Mouse (Mus musculus) liver, embryonic 16.5 days (tissue): Measurements from ENCODE around the gene 4930404N11Rik. TPM values are rescaled to one million over a fixed set of nuclear protein-coding genes. Genes with fewer than 3 reads are reported as not detected.

ENCODE experiments used
- ATAC-seq: fragments of 200-750 bp; cut with Nextera tagmentation; 2 replicates; pipeline ENCODE4 v1.8.0; 2017; ENCODE audit warnings: low read depth, mild to moderate bottlenecking, moderate number of reproducible peaks, moderate library complexity
- H3K27ac ChIP-seq: fragments of 300-500 bp; sonication (generic); 2 replicates; pipeline ENCODE4 v1.5.1; 2014; ENCODE audit warnings: mild to moderate bottlenecking, low read length
- H3K27me3 ChIP-seq: fragments of 300-500 bp; sonication (generic); 2 replicates; pipeline ENCODE4 v1.6.1; 2014; ENCODE audit warnings: low read depth, low read length, mixed read lengths; ENCODE audit not compliant: control insufficient read depth, insufficient read depth
- H3K36me3 ChIP-seq: fragments of 300-500 bp; sonication (generic); 2 replicates; pipeline ENCODE4 v1.6.1; 2014; ENCODE audit warnings: mild to moderate bottlenecking; ENCODE audit not compliant: control insufficient read depth, insufficient read depth
- H3K4me1 ChIP-seq: fragments of 300-500 bp; sonication (generic); 2 replicates; pipeline ENCODE4 v1.6.1; 2014; ENCODE audit warnings: low read depth, low read length, mixed read lengths; ENCODE audit not compliant: control insufficient read depth
- H3K4me2 ChIP-seq: fragments of 300-500 bp; sonication (generic); 2 replicates; pipeline ENCODE4 v1.6.1; 2014; ENCODE audit warnings: low read depth, low read length, mixed read lengths
- H3K4me3 ChIP-seq: fragments of 300-500 bp; sonication (generic); 2 replicates; pipeline ENCODE4 v1.5.1; 2014; ENCODE audit warnings: low read depth, mild to moderate bottlenecking, low read length
- H3K9ac ChIP-seq: fragments of 300-500 bp; sonication (generic); 2 replicates; pipeline ENCODE4 v1.6.1; 2014; ENCODE audit warnings: low read depth, low read length
- H3K9me3 ChIP-seq: fragments of 300-500 bp; sonication (generic); replicated peaks from 2 replicates; pipeline ENCODE4 v1.6.1; 2016; ENCODE audit warnings: low read length; ENCODE audit not compliant: control insufficient read depth
- WGBS: fragments of 180-500 bp; shearing (Covaris S2); extraction: QIAGEN DNeasy Blood & Tissue Kit; methylation state at CpG from one replicate; pipeline ENCODE4 v1.1.7; 2014; ENCODE audit not compliant: insufficient replicate concordance; 5-methylcytosine and 5-hydroxymethylcytosine counted together
- polyA plus RNA-seq: library from polyadenylated mRNA; unstranded; fragments of >200 nt; fragmentation: Nextera tagmentation; extraction: Ambion mirVana; gene quantifications from 2 replicates; pipeline ENCODE4 v1.2.1, GENCODE M21; 2015

The 4930404N11Rik gene
- polyA plus RNA-seq, 1 experiment from 2014 or later = 2.5 TPM

GRCm38 (mm10) chr10:81395865-81396264, 30.2 kb upstream of the 4930404N11Rik start:
- no peak overlapping the region for H3K4me2 ChIP-seq
- H3K36me3 ChIP-seq = no peaks in the 10 kb centered on the region
- no peak overlapping the region for H3K4me3 ChIP-seq
- no peaks in the 10 kb centered on the region for H3K9me3 ChIP-seq
- no peak for ATAC-seq
- no peak overlapping the region for H3K27ac ChIP-seq
- WGBS = 71% methylated on average over 4 of the region's 4 CpGs
- peaks cover 14% of the 10 kb centered on the region for H3K4me1 ChIP-seq
- H3K27me3 ChIP-seq = no peaks in the 10 kb centered on the region
- H3K9ac ChIP-seq = no peak overlapping the region

DNA sequence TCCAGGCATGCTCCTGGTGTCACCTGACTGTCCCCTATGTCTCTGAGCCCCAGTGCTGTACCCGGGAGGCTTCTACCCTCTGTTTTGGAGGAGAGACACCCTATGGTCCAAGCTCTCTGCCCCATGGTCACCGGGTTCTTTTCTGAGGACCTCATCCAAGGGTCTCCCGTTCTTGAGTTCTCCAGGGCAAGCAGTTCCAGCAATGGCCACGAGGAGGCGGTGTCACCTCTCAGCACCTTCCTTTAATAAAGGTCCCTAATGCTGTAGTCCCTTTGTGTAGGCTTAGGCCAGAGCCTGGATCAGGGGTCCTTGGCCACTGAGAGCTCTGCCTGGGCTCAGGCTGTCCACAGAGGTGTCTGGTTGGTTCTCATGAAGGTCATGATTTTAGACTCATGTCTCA, 29.5 kb upstream of the 4930404N11Rik start:
- no peaks in the 10 kb centered on the region for H3K9me3 ChIP-seq
- no peaks in the 10 kb centered on the region for H3K27me3 ChIP-seq
- peak; percentile 4; the same call in 1 of the 2 replicates for ATAC-seq
- no peak overlapping the region for H3K27ac ChIP-seq
- no peak overlapping the region for H3K9ac ChIP-seq
- H3K4me3 ChIP-seq = no peak overlapping the region
- WGBS = 8% methylated on average over 5 of the region's 5 CpGs
- H3K36me3 ChIP-seq = no peaks in the 10 kb centered on the region
- no peak overlapping the region for H3K4me2 ChIP-seq
- peaks cover 15% of the 10 kb centered on the region for H3K4me1 ChIP-seq

GRCm38 (mm10) chr10:81393456-81394063, 27.9 kb upstream of the 4930404N11Rik start:
- Histone ChIP-seq H3K4me2 (peak overlapping the region; percentile 46), H3K9me3 (no peaks in the 10 kb centered on the region), H3K9ac (peak overlapping the region; percentile 6; the same call in 1 of the 2 replicates), H3K4me1 (peaks cover 29% of the 10 kb centered on the region), H3K36me3 (no peaks in the 10 kb centered on the region), H3K4me3 (peak overlapping the region; percentile 16), H3K27ac (no peak overlapping the region), H3K27me3 (no peaks in the 10 kb centered on the region)
- 6% methylated on average over 19 of the region's 19 CpGs for WGBS
- no peak for ATAC-seq

DNA sequence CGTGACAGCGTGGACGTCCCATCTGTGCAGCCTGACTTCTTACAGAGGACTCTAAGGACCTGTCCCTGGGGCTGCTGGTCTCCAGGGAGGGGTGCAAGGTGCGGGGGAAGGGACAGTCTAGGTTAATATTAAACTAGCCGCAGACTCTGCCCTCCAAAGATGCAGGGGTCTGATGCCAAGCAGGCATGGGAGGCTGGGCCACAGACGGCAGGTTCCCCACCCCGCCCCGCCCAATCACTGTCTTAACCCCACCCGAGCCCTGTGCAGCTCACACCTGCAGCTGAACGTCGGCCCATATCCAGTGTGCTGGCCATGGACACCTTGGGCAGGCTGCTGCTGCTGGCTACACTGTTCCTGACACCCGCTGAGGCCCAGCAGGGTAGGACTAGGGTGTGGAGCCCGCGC, 27.2 kb upstream of the 4930404N11Rik start, which contains the start of gene Smim24:
Gene Smim24, plus strand, starts transcription at position 271 of the 405 bp plus-strand sequence.
- Histone ChIP-seq H3K4me3 (peak within 1 kb of the TSS; percentile 16), H3K27me3 (no peaks in the 10 kb centered on the region), H3K4me2 (peak within 1 kb of the TSS; percentile 46), H3K36me3 (peaks cover 7% of the 10 kb centered on the region), H3K9ac (peak within 1 kb of the TSS; percentile 6; the same call in 1 of the 2 replicates), H3K4me1 (peaks cover 29% of the 10 kb centered on the region), H3K27ac (no peak within 1 kb of the TSS), H3K9me3 (no peaks in the 10 kb centered on the region)
- ATAC-seq = no peak
- WGBS = 44% methylated on average over 14 of the region's 14 CpGs

GRCm38 (mm10) chr10:81392270-81392669, 26.7 kb upstream of the 4930404N11Rik start:
- no peak for ATAC-seq
- Histone ChIP-seq H3K4me2 (no peak overlapping the region), H3K4me3 (no peak overlapping the region), H3K9ac (no peak overlapping the region), H3K27ac (no peak overlapping the region), H3K4me1 (peaks cover 29% of the 10 kb centered on the region), H3K9me3 (no peaks in the 10 kb centered on the region), H3K36me3 (peaks cover 12% of the 10 kb centered on the region), H3K27me3 (no peaks in the 10 kb centered on the region)
- 60% methylated on average over 6 of the region's 6 CpGs for WGBS

DNA sequence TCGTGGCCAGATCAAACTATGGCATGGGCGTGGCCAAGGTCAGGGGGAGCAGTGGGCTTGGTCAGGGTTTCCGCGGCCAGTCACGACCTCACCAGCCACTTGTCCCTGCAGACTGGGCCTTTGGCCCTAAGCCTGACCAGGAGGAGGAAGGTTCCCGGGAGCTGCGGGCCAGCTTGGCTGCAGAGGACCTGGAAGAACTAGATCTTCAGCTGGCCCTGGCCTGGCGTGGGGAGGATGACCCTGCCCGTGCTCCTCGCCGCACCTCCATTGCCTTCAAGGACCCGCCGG, 25.0 kb upstream of the 4930404N11Rik start:
- peaks cover 34% of the 10 kb centered on the region for H3K4me1 ChIP-seq
- 79% methylated on average over 13 of the region's 13 CpGs for WGBS

DNA sequence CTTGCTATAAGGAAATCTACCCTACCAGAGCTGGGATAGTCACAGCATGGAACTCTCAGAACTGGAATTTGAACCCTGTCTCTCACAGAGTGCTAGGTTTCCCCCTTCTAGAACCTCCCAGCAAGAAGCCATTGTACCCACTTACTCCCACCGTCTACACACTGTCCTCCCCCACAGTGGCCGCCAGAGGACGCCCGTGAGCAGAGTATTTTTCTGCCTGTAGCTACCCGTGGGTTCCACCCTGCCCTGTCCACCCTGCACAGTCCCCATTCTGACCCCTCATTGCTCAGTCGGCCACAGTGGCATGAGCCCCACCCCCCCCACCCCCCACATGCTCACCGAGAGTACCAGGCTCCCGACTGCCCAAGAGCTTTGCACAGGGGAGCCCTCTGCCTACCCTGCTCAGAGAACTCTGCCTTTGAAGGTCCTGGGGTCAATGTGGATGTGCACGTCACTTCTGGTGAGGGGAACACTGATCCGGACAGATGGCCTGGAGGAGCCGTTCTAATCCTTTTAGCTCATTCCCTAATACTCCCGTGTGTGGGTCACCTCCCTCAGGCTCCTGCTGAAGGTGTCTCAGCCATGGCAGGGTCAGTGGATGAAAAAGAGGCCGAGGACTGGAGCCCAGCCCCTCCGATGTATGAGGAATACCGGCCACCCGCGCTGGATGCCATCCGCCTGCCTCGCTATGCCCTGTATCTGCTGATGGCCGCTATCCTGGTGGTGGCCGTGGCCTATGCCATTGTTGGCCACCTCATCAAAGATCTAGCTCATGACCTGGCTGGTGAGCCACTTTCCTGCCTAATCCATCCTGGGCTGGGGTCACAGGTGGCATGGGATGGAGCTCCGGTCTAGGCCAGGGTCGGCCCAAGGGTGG, 24.4 kb upstream of the 4930404N11Rik start:
- Histone ChIP-seq H3K36me3 (peaks cover 26% of the 10 kb centered on the region), H3K4me2 (no peak overlapping the region), H3K9ac (no peak overlapping the region), H3K4me3 (no peak overlapping the region), H3K27ac (no peak overlapping the region), H3K4me1 (peaks cover 40% of the 10 kb centered on the region), H3K27me3 (no peaks in the 10 kb centered on the region), H3K9me3 (no peaks in the 10 kb centered on the region)
- ATAC-seq = peak; percentile 44
- WGBS = 55% methylated on average over 23 of the region's 23 CpGs

More for the DNA sequence above, 25.0 kb upstream of the 4930404N11Rik start:
- Histone ChIP-seq H3K36me3 (peaks cover 26% of the 10 kb centered on the region), H3K4me2 (no peak overlapping the region), H3K4me3 (no peak overlapping the region), H3K27ac (no peak overlapping the region), H3K27me3 (no peaks in the 10 kb centered on the region), H3K9me3 (no peaks in the 10 kb centered on the region), H3K9ac (no peak overlapping the region)
- no peak for ATAC-seq

- 70% methylated on average over 3 of the region's 3 CpGs for WGBS
- peak overlapping the region; percentile 25; the same call in 1 of the 2 replicates for H3K27ac ChIP-seq
- H3K9me3 ChIP-seq = no peaks in the 10 kb centered on the region
- H3K9ac ChIP-seq = no peak overlapping the region
- H3K27me3 ChIP-seq = no peaks in the 10 kb centered on the region
- H3K36me3 ChIP-seq = peaks cover 26% of the 10 kb centered on the region
- no peak overlapping the region for H3K4me2 ChIP-seq
- no peak for ATAC-seq
- no peak overlapping the region for H3K4me3 ChIP-seq
- peaks cover 44% of the 10 kb centered on the region for H3K4me1 ChIP-seq
Observed at GRCm38 (mm10) chr10:81389373-81389772, 23.8 kb upstream of the 4930404N11Rik start.

GRCm38 (mm10) chr10:81388505-81389055, 23.0 kb upstream of the 4930404N11Rik start, which contains the start of gene Gm48552:
Gm48552 (plus strand) TSS chr10:81389005.
- Histone ChIP-seq H3K4me3 (no peak within 1 kb of the TSS), H3K36me3 (peaks cover 26% of the 10 kb centered on the region), H3K4me1 (peaks cover 41% of the 10 kb centered on the region), H3K4me2 (no peak within 1 kb of the TSS), H3K9me3 (no peaks in the 10 kb centered on the region), H3K9ac (no peak within 1 kb of the TSS), H3K27me3 (no peaks in the 10 kb centered on the region), H3K27ac (peak within 1 kb of the TSS; percentile 25; the same call in 1 of the 2 replicates)
- 57% methylated on average over 5 of the region's 5 CpGs for WGBS
- ATAC-seq = no peak
